Mouse (Mus musculus): ENCODE measurements around the gene Olfr926. TPM values are rescaled to one million over a fixed set of nuclear protein-coding genes. Genes with fewer than 3 reads are reported as not detected.

Olfr926 gene
- polyA plus RNA-seq (2021; fragmentation: Nextera tagmentation), result not detected in 2 replicates
- long read RNA-seq, experiment 1, result 0 reads
- long read RNA-seq, experiment 2, result 0 reads

GRCm38 (mm10) chr9:38876826-38877225, at the start of gene Olfr926:
TSS of gene Olfr926 (plus strand) at chr9:38877126.

GRCm38 (mm10) chr9:38844149-38844548, 32.8 kb upstream of the Olfr926 start, which contains the start of gene Olfr924:
TSS of gene Olfr924 (plus strand) at chr9:38844449.

GRCm38 (mm10) chr9:38854760-38855159, 22.2 kb upstream of the Olfr926 start, which contains the start of gene Olfr26:
TSS of gene Olfr26 (plus strand) at chr9:38855060.

Other genes starting within 250 kb of the Olfr926 start
- not detected in 2 replicates for gene Olfr916, start 217.3 kb upstream of the Olfr926 start, polyA plus RNA-seq (2021; fragmentation: Nextera tagmentation)
- not detected in 2 replicates for gene Olfr917, start 211.3 kb upstream of the Olfr926 start, polyA plus RNA-seq (2021; fragmentation: Nextera tagmentation)
- gene Olfr918, start 202.5 kb upstream of the Olfr926 start, polyA plus RNA-seq (2021; fragmentation: Nextera tagmentation), result not detected in 2 replicates
- not detected in 2 replicates for gene Olfr919, start 173.5 kb upstream of the Olfr926 start, polyA plus RNA-seq (2021; fragmentation: Nextera tagmentation)
- gene Vwa5a, start 158.9 kb upstream of the Olfr926 start, polyA plus RNA-seq (2021; fragmentation: Nextera tagmentation), result 5.5 and 6.8 TPM in 2 replicates
- gene Olfr920, start 124.8 kb upstream of the Olfr926 start, polyA plus RNA-seq (2021; fragmentation: Nextera tagmentation), result not detected in 2 replicates
- not detected in 2 replicates for gene Olfr921, start 104.1 kb upstream of the Olfr926 start, polyA plus RNA-seq (2021; fragmentation: Nextera tagmentation)
- not detected in 2 replicates for gene Olfr922, start 62.5 kb upstream of the Olfr926 start, polyA plus RNA-seq (2021; fragmentation: Nextera tagmentation)
- not detected in 2 replicates for gene Olfr923, start 50.6 kb upstream of the Olfr926 start, polyA plus RNA-seq (2021; fragmentation: Nextera tagmentation)
- gene Olfr924, start 32.7 kb upstream of the Olfr926 start, polyA plus RNA-seq (2021; fragmentation: Nextera tagmentation), result not detected in 2 replicates
- gene Olfr26, start 22.1 kb upstream of the Olfr926 start, polyA plus RNA-seq (2021; fragmentation: Nextera tagmentation), result not detected in 2 replicates
- not detected in 2 replicates for gene Olfr930, start 52.7 kb downstream of the Olfr926 start, polyA plus RNA-seq (2021; fragmentation: Nextera tagmentation)
- not detected in 2 replicates for gene Olfr933, start 95.2 kb downstream of the Olfr926 start, polyA plus RNA-seq (2021; fragmentation: Nextera tagmentation)
- gene Olfr934, start 111.2 kb downstream of the Olfr926 start, polyA plus RNA-seq (2021; fragmentation: Nextera tagmentation), result not detected in 2 replicates
- gene Olfr935, start 122.6 kb downstream of the Olfr926 start, polyA plus RNA-seq (2021; fragmentation: Nextera tagmentation), result not detected in 2 replicates
- not detected in 2 replicates for gene Olfr146, start 146.3 kb downstream of the Olfr926 start, polyA plus RNA-seq (2021; fragmentation: Nextera tagmentation)
- gene Olfr937, start 187.8 kb downstream of the Olfr926 start, polyA plus RNA-seq (2021; fragmentation: Nextera tagmentation), result not detected in 2 replicates
- not detected in 2 replicates for gene Olfr938, start 201.8 kb downstream of the Olfr926 start, polyA plus RNA-seq (2021; fragmentation: Nextera tagmentation)